Mouse (Mus musculus) embryonic facial prominence, embryonic 10.5 days (tissue): ENCODE results near the gene Ttc28. TPM values are rescaled to one million over a fixed set of nuclear protein-coding genes. Genes with fewer than 3 reads are reported as not detected.

Experiments
- DNase-seq: peaks from one replicate; pipeline ENCODE4 v3.0.0-alpha.2; 2017; ENCODE audit warnings: low spot score
- H3K27ac ChIP-seq: fragments of 300-500 bp; sonication (generic); replicated peaks from 2 replicates; pipeline ENCODE4 v1.5.1; 2016; ENCODE audit warnings: mild to moderate bottlenecking
- H3K27me3 ChIP-seq: fragments of 300-500 bp; sonication (generic); replicated peaks from 2 replicates; pipeline ENCODE4 v1.6.1; 2016; ENCODE audit warnings: low read depth, mild to moderate bottlenecking; ENCODE audit not compliant: poor library complexity, severe bottlenecking
- H3K36me3 ChIP-seq: fragments of 300-500 bp; sonication (generic); replicated peaks from 2 replicates; pipeline ENCODE4 v1.6.1; 2016; ENCODE audit warnings: mild to moderate bottlenecking, moderate library complexity
- H3K4me1 ChIP-seq: fragments of 300-500 bp; sonication (generic); 2 replicates; pipeline ENCODE4 v1.6.1; 2016
- H3K4me3 ChIP-seq: fragments of 300-500 bp; sonication (generic); 2 replicates; pipeline ENCODE4 v1.5.1; 2016; ENCODE audit warnings: mild to moderate bottlenecking, moderate library complexity
- H3K9me3 ChIP-seq: fragments of 300-500 bp; sonication (generic); 2 replicates; pipeline ENCODE4 v1.6.1; 2016; ENCODE audit warnings: mild to moderate bottlenecking
- WGBS: fragments of 180-500 bp; shearing (Covaris S2); methylation state at CpG from one replicate; pipeline ENCODE4 v1.1.7; 2016; 5-methylcytosine and 5-hydroxymethylcytosine counted together
- polyA plus RNA-seq: library from polyadenylated mRNA; unstranded; fragments of >200 nt; fragmentation: Nextera tagmentation; extraction: Ambion mirVana; gene quantifications from 2 replicates; pipeline ENCODE4 v1.2.1, GENCODE M21; 2016

Gene Ttc28
- polyA plus RNA-seq, 1 experiment from 2014 or later = 12.8 TPM

- no peak for DNase-seq
- no peak overlapping the region for H3K27ac ChIP-seq
- no peaks in the 10 kb centered on the region for H3K36me3 ChIP-seq
- WGBS = 85% methylated on average over 7 of the region's 7 CpGs
- H3K4me1 ChIP-seq = peaks cover 70% of the 10 kb centered on the region
- no peaks in the 10 kb centered on the region for H3K9me3 ChIP-seq
- H3K4me3 ChIP-seq = no peak overlapping the region
- peaks cover 4% of the 10 kb centered on the region; the same call in 1 of the 2 replicates for H3K27me3 ChIP-seq
Observed at GRCm38 (mm10) chr5:111161146-111161930, 281.7 kb downstream of the Ttc28 start.

DNA sequence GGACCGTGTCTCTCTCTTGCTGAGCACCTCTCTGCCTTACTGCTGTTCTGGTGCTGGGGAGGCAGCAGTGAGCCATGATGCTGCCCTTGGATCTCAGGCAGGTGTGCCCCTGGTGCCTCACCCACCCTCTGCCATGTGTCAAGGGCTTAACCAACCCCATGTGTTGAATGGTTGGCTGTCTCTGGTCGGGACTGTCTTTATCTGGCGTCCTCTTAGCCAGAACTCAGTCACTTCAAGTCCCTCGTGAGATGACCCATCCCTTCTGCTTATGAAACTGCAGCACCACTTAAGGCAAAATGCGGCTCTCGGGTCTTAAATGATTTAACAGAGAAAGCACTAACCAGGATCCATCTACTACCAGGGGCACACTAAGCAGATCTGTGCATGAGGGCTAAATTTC lies 283.3 kb downstream of the Ttc28 start:
- H3K9me3 ChIP-seq = no peaks in the 10 kb centered on the region
- no peak for DNase-seq
- H3K36me3 ChIP-seq = no peaks in the 10 kb centered on the region
- no peak overlapping the region; the same call in 1 of the 2 replicates for H3K27ac ChIP-seq
- peaks cover 4% of the 10 kb centered on the region; the same call in 1 of the 2 replicates for H3K27me3 ChIP-seq
- H3K4me3 ChIP-seq = no peak overlapping the region
- 71% methylated on average over 6 of the region's 6 CpGs for WGBS
- peaks cover 61% of the 10 kb centered on the region for H3K4me1 ChIP-seq

DNA sequence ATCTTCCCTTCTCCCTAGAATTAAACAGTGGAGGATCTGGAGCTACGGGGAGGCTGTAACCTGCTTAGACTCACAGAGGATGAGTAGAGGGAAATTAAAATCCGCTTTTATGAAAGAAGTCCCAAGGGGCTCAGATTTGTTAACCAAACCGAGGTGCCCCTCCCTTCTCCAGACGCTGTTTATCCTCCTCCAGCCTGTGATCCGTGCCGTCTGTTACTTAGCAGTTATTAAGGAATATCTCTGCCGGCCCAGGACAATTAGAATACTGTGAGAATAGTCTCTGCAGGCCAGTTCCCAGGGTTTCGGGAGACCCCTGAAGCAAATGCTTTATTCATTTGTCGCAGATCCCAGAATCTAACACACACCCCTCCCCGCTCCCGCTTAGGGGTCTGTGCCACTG lies 283.8 kb downstream of the Ttc28 start:
- H3K36me3 ChIP-seq = no peaks in the 10 kb centered on the region
- no peak overlapping the region; the same call in 1 of the 2 replicates for H3K27ac ChIP-seq
- H3K4me1 ChIP-seq = peaks cover 60% of the 10 kb centered on the region
- 50% methylated on average over 11 of the region's 11 CpGs for WGBS
- H3K4me3 ChIP-seq = no peak overlapping the region
- no peak for DNase-seq
- no peaks in the 10 kb centered on the region for H3K9me3 ChIP-seq
- H3K27me3 ChIP-seq = peaks cover 4% of the 10 kb centered on the region; the same call in 1 of the 2 replicates

DNA sequence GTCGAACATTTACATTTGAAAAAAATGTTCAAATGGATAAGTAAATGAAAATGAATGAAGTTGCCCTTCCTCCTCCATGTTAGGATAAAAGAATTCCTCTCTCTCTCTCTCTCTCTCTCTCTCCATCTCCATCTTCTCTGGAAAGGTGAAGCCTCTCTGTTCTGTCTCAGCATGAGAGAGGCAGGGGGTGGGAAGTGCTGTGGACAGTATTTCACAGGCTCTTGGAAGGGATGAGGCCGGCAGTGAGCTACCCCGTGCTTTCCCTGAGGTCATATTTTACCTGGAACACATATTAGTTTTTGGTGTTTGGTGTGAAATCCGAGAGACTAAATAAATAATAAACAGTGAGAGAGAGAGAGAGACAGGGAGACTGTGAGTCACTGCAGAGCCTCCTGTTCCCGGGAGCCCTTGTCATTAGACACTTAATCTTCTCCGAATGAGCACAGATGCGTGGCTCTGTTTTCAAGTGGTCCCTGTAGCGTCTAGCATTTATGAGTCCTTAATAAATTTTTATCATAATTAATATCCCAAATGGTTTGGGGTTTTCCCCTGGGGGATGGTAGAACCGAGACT lies 284.8 kb downstream of the Ttc28 start:
- DNase-seq = no peak
- H3K9me3 ChIP-seq = no peaks in the 10 kb centered on the region
- H3K27me3 ChIP-seq = peaks cover 4% of the 10 kb centered on the region; the same call in 1 of the 2 replicates
- H3K4me1 ChIP-seq = peaks cover 56% of the 10 kb centered on the region
- no peak overlapping the region for H3K27ac ChIP-seq
- no peaks in the 10 kb centered on the region for H3K36me3 ChIP-seq
- 45% methylated on average over 9 of the region's 9 CpGs for WGBS
- H3K4me3 ChIP-seq = no peak overlapping the region

- H3K27ac ChIP-seq = no peak overlapping the region
- peaks cover 14% of the 10 kb centered on the region for H3K4me1 ChIP-seq
- no peaks in the 10 kb centered on the region for H3K36me3 ChIP-seq
- WGBS = 42% methylated on average over 9 of the region's 9 CpGs
- H3K9me3 ChIP-seq = no peaks in the 10 kb centered on the region
- DNase-seq = no peak
- H3K4me3 ChIP-seq = no peak overlapping the region
- no peaks in the 10 kb centered on the region for H3K27me3 ChIP-seq
Observed at GRCm38 (mm10) chr5:111170383-111170782, 290.8 kb downstream of the Ttc28 start.

GRCm38 (mm10) chr5:111175410-111175809 lies 295.8 kb downstream of the Ttc28 start:
- WGBS = 83% methylated on average over 12 of the region's 12 CpGs
- no peak overlapping the region for H3K4me3 ChIP-seq

GRCm38 (mm10) chr5:111175842-111176241 lies 296.2 kb downstream of the Ttc28 start:
- Histone ChIP-seq H3K4me3 (no peak overlapping the region), H3K27ac (no peak overlapping the region), H3K27me3 (no peaks in the 10 kb centered on the region), H3K36me3 (no peaks in the 10 kb centered on the region), H3K4me1 (peaks cover 43% of the 10 kb centered on the region), H3K9me3 (no peaks in the 10 kb centered on the region)
- no peak for DNase-seq
- 89% methylated on average over 9 of the region's 9 CpGs for WGBS

More at GRCm38 (mm10) chr5:111175410-111175809, 295.8 kb downstream of the Ttc28 start:
- H3K36me3 ChIP-seq = no peaks in the 10 kb centered on the region
- H3K27ac ChIP-seq = no peak overlapping the region
- H3K9me3 ChIP-seq = no peaks in the 10 kb centered on the region
- no peaks in the 10 kb centered on the region for H3K27me3 ChIP-seq
- H3K4me1 ChIP-seq = peaks cover 40% of the 10 kb centered on the region
- DNase-seq = no peak

GRCm38 (mm10) chr5:111176441-111176840 lies 296.8 kb downstream of the Ttc28 start:
- Histone ChIP-seq H3K36me3 (no peaks in the 10 kb centered on the region), H3K4me1 (peaks cover 49% of the 10 kb centered on the region), H3K27me3 (no peaks in the 10 kb centered on the region), H3K27ac (no peak overlapping the region), H3K9me3 (no peaks in the 10 kb centered on the region), H3K4me3 (no peak overlapping the region)
- DNase-seq = no peak
- WGBS = 92% methylated on average over 13 of the region's 13 CpGs

DNA sequence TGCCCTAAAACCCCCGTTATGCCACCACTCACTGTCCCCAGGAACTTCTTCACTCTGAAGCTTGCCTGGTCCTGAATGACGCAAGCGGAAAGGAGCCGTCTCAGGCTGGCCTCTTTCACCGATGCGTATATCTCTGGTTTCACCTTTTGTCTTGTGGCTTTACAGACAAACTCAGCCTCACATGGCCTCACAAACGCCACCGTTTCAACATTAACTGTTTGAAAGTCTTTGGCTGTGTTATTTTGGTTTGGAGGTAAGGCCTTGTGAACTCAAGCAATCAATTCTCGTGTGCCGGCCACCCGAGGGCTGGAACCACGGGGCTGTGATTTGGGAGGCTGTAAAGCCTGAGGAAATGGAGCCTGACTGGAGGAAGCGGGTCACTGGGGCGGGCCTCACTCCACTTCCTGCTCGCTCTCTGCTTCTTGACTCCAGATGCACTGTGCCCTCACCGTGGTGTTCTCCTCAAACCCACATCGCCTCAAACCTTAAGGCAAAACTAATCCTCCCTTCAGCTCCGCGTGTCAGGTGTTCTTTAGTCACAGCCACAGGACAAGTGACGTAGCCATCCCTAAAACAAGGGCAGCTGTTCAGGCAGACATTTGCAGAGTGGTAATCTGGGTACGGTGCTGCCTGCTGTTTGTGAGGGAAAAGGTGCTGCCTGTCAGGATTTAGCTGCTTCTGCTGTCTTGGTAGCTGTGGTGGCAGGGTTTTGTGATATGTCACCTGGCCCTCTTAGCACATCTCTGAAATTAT lies 298.9 kb downstream of the Ttc28 start:
- Histone ChIP-seq H3K27ac (peak overlapping the region; percentile 75), H3K27me3 (no peaks in the 10 kb centered on the region), H3K4me3 (0 out of 2 replicates have a peak overlapping the region, but pooled peaks have one; percentile 5), H3K4me1 (peaks cover 58% of the 10 kb centered on the region), H3K9me3 (no peaks in the 10 kb centered on the region), H3K36me3 (peaks cover 7% of the 10 kb centered on the region)
- peak; percentile 47 for DNase-seq
- WGBS = 57% methylated on average over 21 of the region's 21 CpGs

DNA sequence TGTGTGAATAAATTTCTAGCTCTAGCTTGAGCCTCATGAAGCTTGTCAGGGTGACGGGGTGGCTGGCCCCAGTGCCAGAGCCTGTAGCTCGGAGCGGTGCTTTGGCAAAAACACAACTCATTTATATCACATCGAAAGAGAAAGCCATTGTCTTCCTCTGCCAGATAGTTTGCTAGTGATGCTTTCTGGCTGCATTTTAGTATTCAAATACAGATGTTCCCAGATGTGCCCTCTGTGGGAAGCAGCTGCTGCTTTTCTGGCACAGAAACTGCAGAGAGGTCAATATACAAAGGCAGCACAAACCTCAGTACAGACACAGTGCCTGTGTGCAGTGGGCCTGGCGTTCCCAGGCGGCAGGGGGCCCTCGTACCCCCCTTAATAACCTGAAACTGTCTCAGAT lies 300.0 kb downstream of the Ttc28 start:
- Histone ChIP-seq H3K27me3 (no peaks in the 10 kb centered on the region), H3K4me3 (no peak overlapping the region), H3K27ac (peak overlapping the region; percentile 60; the same call in 1 of the 2 replicates), H3K36me3 (peaks cover 17% of the 10 kb centered on the region), H3K9me3 (no peaks in the 10 kb centered on the region), H3K4me1 (peaks cover 58% of the 10 kb centered on the region)
- 75% methylated on average over 7 of the region's 7 CpGs for WGBS
- no peak for DNase-seq

GRCm38 (mm10) chr5:111180091-111181053 lies 300.8 kb downstream of the Ttc28 start:
- 82% methylated on average over 25 of the region's 25 CpGs for WGBS
- Histone ChIP-seq H3K36me3 (peaks cover 17% of the 10 kb centered on the region), H3K27ac (0 out of 2 replicates have a peak overlapping the region, but pooled peaks have one; percentile 2), H3K27me3 (no peaks in the 10 kb centered on the region), H3K4me1 (peaks cover 52% of the 10 kb centered on the region), H3K4me3 (no peak overlapping the region), H3K9me3 (no peaks in the 10 kb centered on the region)
- no peak for DNase-seq
